7 mouse cellular contexts compared by ENCODE assay signal in genomic region chr15:77800511-77800910, GRCm38 (mm10). TPM values are rescaled to one million over a fixed set of nuclear protein-coding genes. Genes with fewer than 3 reads are reported as not detected.
DNase-seq lines count a peak whose midpoint lies in the region; ATAC-seq lines count a peak whose summit lies in the region.

No protein-coding gene starts in this region.

- H3K36me3 ChIP-seq in intestine, embryonic 16.5 days (ENCODE audit: control insufficient read depth, insufficient read depth, low read length), result peaks cover 40% of the 10 kb centered on the region
- H3K36me3 ChIP-seq in liver, embryonic 16.5 days (ENCODE audit: control insufficient read depth, insufficient read depth), result peaks cover 20% of the 10 kb centered on the region

- no peaks in the 10 kb centered on the region for H3K27me3 ChIP-seq in intestine, embryonic 16.5 days (replicated peaks; ENCODE audit: control insufficient read depth, insufficient read depth, low read length)
- no peaks in the 10 kb centered on the region for H3K27me3 ChIP-seq in liver, embryonic 16.5 days (ENCODE audit: control insufficient read depth, insufficient read depth, low read depth, low read length)

- peak; percentile 56 for ATAC-seq in intestine, embryonic 16.5 days
- ATAC-seq in liver, embryonic 16.5 days (ENCODE audit: low read depth), result peak; percentile 52

- peak overlapping the region; percentile 97 for H3K27ac ChIP-seq in intestine, embryonic 16.5 days (ENCODE audit: low read length)
- peak overlapping the region; percentile 61 for H3K27ac ChIP-seq in liver, embryonic 16.5 days (ENCODE audit: low read length)

- peak; percentile 44 to 66 for DNase-seq in right cerebral cortex, postnatal 10 days (ENCODE audit: low spot score in 2 of 2)
- no peak for DNase-seq in right cerebral cortex, postnatal 14 days
- peak; percentile 73 for DNase-seq in adipocyte (ENCODE audit: low spot score)
- peak; percentile 76 for DNase-seq in gastrocnemius, postnatal 25 days
- DNase-seq in spleen, postnatal 14 days (ENCODE audit: low spot score in 2 of 2), result peak; percentile 16 to 30

- H3K4me3 ChIP-seq in intestine, embryonic 16.5 days (ENCODE audit: low read length), result no peak overlapping the region
- H3K4me3 ChIP-seq in liver, embryonic 16.5 days (ENCODE audit: low read depth, low read length), result no peak overlapping the region

- H3K9ac ChIP-seq in intestine, embryonic 16.5 days (ENCODE audit: low read depth, low read length), result peak overlapping the region; percentile 55
- no peak overlapping the region for H3K9ac ChIP-seq in liver, embryonic 16.5 days (ENCODE audit: low read depth, low read length)

- H3K4me1 ChIP-seq in intestine, embryonic 16.5 days (ENCODE audit: control insufficient read depth, insufficient read depth, low read length), result peaks cover 67% of the 10 kb centered on the region
- peaks cover 36% of the 10 kb centered on the region for H3K4me1 ChIP-seq in liver, embryonic 16.5 days (ENCODE audit: control insufficient read depth, low read depth, low read length)

- no peaks in the 10 kb centered on the region for H3K9me3 ChIP-seq in intestine, embryonic 16.5 days (ENCODE audit: control insufficient read depth, low read length)
- no peaks in the 10 kb centered on the region for H3K9me3 ChIP-seq in liver, embryonic 16.5 days (replicated peaks; ENCODE audit: control insufficient read depth, low read length)

- H3K4me2 ChIP-seq in intestine, embryonic 16.5 days (ENCODE audit: low read depth, low read length), result no peak overlapping the region
- H3K4me2 ChIP-seq in liver, embryonic 16.5 days (ENCODE audit: low read depth, low read length), result no peak overlapping the region

RNA-seq across cellular contexts. Expression of gene Myh9, which starts 41.5 kb away (rescaled TPM):
- 10 to 100 TPM; 51.0 to 72.0 TPM for total RNA-seq in gastrocnemius, postnatal 25 days (2021)
- 39.1 and 43.8 TPM in 2 replicates for polyA plus RNA-seq in intestine, embryonic 16.5 days (2015; fragmentation: Nextera tagmentation; extraction: Ambion mirVana)
- 19.7 and 21.9 TPM in 2 replicates for polyA plus RNA-seq in liver, embryonic 16.5 days (2015; fragmentation: Nextera tagmentation; extraction: Ambion mirVana)

RNA-seq across cellular contexts. Expression of gene Apol8, which starts 43.7 kb away (rescaled TPM):
- total RNA-seq in gastrocnemius, postnatal 25 days (2021), result under 1 TPM in 1 of 2 experiments, not detected in 1; 0.21 TPM
- 0.21 and 0.34 TPM in 2 replicates for polyA plus RNA-seq in intestine, embryonic 16.5 days (2015; fragmentation: Nextera tagmentation; extraction: Ambion mirVana)
- 26.2 and 26.9 TPM in 2 replicates for polyA plus RNA-seq in liver, embryonic 16.5 days (2015; fragmentation: Nextera tagmentation; extraction: Ambion mirVana)

Comparison
In these comparisons a context has a peak if more than half of its experiments do, and no peak if none do; other contexts are left out.
1. RNA of gene Apol8, which starts 43.7 kb away (polyA plus RNA-seq): 26.2 to 26.9 TPM in liver, embryonic 16.5 days; 0.21 to 0.34 TPM in intestine, embryonic 16.5 days; every median in the first group is over 10 times any median in the second.